Mouse (Mus musculus) embryonic fibroblast, embryonic 13.5 days (primary cell): ENCODE measurements at regions not wholly inside any gene's neighbourhood (a gene's known extent, or its start where the extent isn't known, plus 50 kb on each side); places are given as distances from the start of the nearest gene placed in this dataset.

Source experiments
- CTCF ChIP-seq: IDR thresholded peaks from 2 replicates; pipeline ENCODE4 v1.5.1; 2011; ENCODE audit warnings: mild to moderate bottlenecking, control low read depth, low read length, moderate library complexity, borderline replicate concordance; ENCODE audit not compliant: insufficient read depth
- POLR2A ChIP-seq: IDR thresholded peaks from 2 replicates; pipeline ENCODE4 v1.6.1; 2011; ENCODE audit warnings: low read depth, mild to moderate bottlenecking, control low read depth, low read length, moderate library complexity

- TF ChIP-seq POLR2A (no peak), CTCF (no peak)
These were observed 66.5 kb upstream of the Myo10 start for GRCm38 (mm10) chr15:25555852-25556251.
